Mouse (Mus musculus): Measurements from ENCODE around the gene Cct8l1. TPM values are rescaled to one million over a fixed set of nuclear protein-coding genes. Genes with fewer than 3 reads are reported as not detected.

The Cct8l1 gene
- polyA plus RNA-seq, 1 experiment = not detected

GRCm38 (mm10) chr5:25528851-25529528, 13.1 kb downstream of the Cct8l1 start:
- H3K4me3 ChIP-seq (replicated peaks) = peak overlapping the region; percentile 97
- no peaks in the 10 kb centered on the region for H3K9me3 ChIP-seq
- no peak for TF ChIP-seq GATA1 (IDR thresholded peaks at IDR 0.05; ENCODE audit: borderline replicate concordance, low read length)
- H3K36me3 ChIP-seq (replicated peaks; ENCODE audit: low read length) = peaks cover 3% of the 10 kb centered on the region
- peaks cover 59% of the 10 kb centered on the region for H3K4me1 ChIP-seq
- no peaks in the 10 kb centered on the region for H3K27me3 ChIP-seq (replicated peaks)

- TF ChIP-seq FLI1 (IDR thresholded peaks at IDR 0.05; ENCODE audit: low read length) (no peak), GATA1 (IDR thresholded peaks at IDR 0.05; ENCODE audit: borderline replicate concordance, low read length) (no peak)
- Histone ChIP-seq H3K4me1 (peaks cover 60% of the 10 kb centered on the region), H3K27me3 (replicated peaks) (no peaks in the 10 kb centered on the region), H3K9me3 (no peaks in the 10 kb centered on the region), H3K36me3 (replicated peaks; ENCODE audit: low read length) (peaks cover 3% of the 10 kb centered on the region), H3K4me3 (replicated peaks) (peak overlapping the region; percentile 97)
Observed at GRCm38 (mm10) chr5:25529529-25530421, 13.9 kb downstream of the Cct8l1 start.

GRCm38 (mm10) chr5:25530629-25531028, 14.8 kb downstream of the Cct8l1 start:
- Histone ChIP-seq H3K9me3 (no peaks in the 10 kb centered on the region), H3K4me1 (peaks cover 55% of the 10 kb centered on the region), H3K36me3 (replicated peaks; ENCODE audit: low read length) (peaks cover 3% of the 10 kb centered on the region), H3K4me3 (replicated peaks) (peak overlapping the region; percentile 97), H3K27me3 (replicated peaks) (no peaks in the 10 kb centered on the region)
- TF ChIP-seq FLI1 (IDR thresholded peaks at IDR 0.05; ENCODE audit: low read length) = no peak
- no peak for TF ChIP-seq GATA1 (IDR thresholded peaks at IDR 0.05; ENCODE audit: borderline replicate concordance, low read length)

- TF ChIP-seq FLI1 (IDR thresholded peaks at IDR 0.05; ENCODE audit: low read length) (no peak), GATA1 (IDR thresholded peaks at IDR 0.05; ENCODE audit: borderline replicate concordance, low read length) (no peak)
- Histone ChIP-seq H3K4me3 (replicated peaks) (peak overlapping the region; percentile 8), H3K27me3 (replicated peaks) (peaks cover 2% of the 10 kb centered on the region), H3K4me1 (peaks cover 40% of the 10 kb centered on the region), H3K36me3 (replicated peaks; ENCODE audit: low read length) (peaks cover 3% of the 10 kb centered on the region), H3K9me3 (peaks cover 6% of the 10 kb centered on the region)
Observed at GRCm38 (mm10) chr5:25532256-25533147, 16.6 kb downstream of the Cct8l1 start.

GRCm38 (mm10) chr5:25533298-25533697, 17.4 kb downstream of the Cct8l1 start:
- Histone ChIP-seq H3K4me1 (peaks cover 32% of the 10 kb centered on the region), H3K27me3 (replicated peaks) (peaks cover 2% of the 10 kb centered on the region), H3K4me3 (replicated peaks) (no peak overlapping the region), H3K36me3 (replicated peaks; ENCODE audit: low read length) (peaks cover 3% of the 10 kb centered on the region), H3K9me3 (peaks cover 12% of the 10 kb centered on the region)
- TF ChIP-seq GATA1 (IDR thresholded peaks at IDR 0.05; ENCODE audit: borderline replicate concordance, low read length) (no peak), FLI1 (IDR thresholded peaks at IDR 0.05; ENCODE audit: low read length) (no peak)

GRCm38 (mm10) chr5:25535566-25535965, 19.7 kb downstream of the Cct8l1 start:
- peaks cover 3% of the 10 kb centered on the region for H3K36me3 ChIP-seq (replicated peaks; ENCODE audit: low read length)
- peaks cover 4% of the 10 kb centered on the region for H3K27me3 ChIP-seq (replicated peaks)
- TF ChIP-seq FLI1 (IDR thresholded peaks at IDR 0.05; ENCODE audit: low read length) (no peak), GATA1 (IDR thresholded peaks at IDR 0.05; ENCODE audit: borderline replicate concordance, low read length) (no peak)
- peaks cover 25% of the 10 kb centered on the region for H3K4me1 ChIP-seq
- H3K9me3 ChIP-seq = peaks cover 18% of the 10 kb centered on the region
- H3K4me3 ChIP-seq (replicated peaks) = no peak overlapping the region

GRCm38 (mm10) chr5:25536451-25536850, 20.6 kb downstream of the Cct8l1 start:
- Histone ChIP-seq H3K9me3 (peaks cover 18% of the 10 kb centered on the region), H3K4me1 (peaks cover 22% of the 10 kb centered on the region), H3K4me3 (replicated peaks) (no peak overlapping the region), H3K36me3 (replicated peaks; ENCODE audit: low read length) (peaks cover 3% of the 10 kb centered on the region), H3K27me3 (replicated peaks) (peaks cover 4% of the 10 kb centered on the region)
- TF ChIP-seq GATA1 (IDR thresholded peaks at IDR 0.05; ENCODE audit: borderline replicate concordance, low read length) (no peak), FLI1 (IDR thresholded peaks at IDR 0.05; ENCODE audit: low read length) (no peak)

- H3K36me3 ChIP-seq (replicated peaks; ENCODE audit: low read length) = peaks cover 3% of the 10 kb centered on the region
- no peak for TF ChIP-seq FLI1 (IDR thresholded peaks at IDR 0.05; ENCODE audit: low read length)
- no peak for TF ChIP-seq GATA1 (IDR thresholded peaks at IDR 0.05; ENCODE audit: borderline replicate concordance, low read length)
- H3K4me3 ChIP-seq (replicated peaks) = no peak overlapping the region
- peaks cover 18% of the 10 kb centered on the region for H3K9me3 ChIP-seq
- H3K27me3 ChIP-seq (replicated peaks) = peaks cover 4% of the 10 kb centered on the region
- H3K4me1 ChIP-seq = peaks cover 18% of the 10 kb centered on the region
Observed at GRCm38 (mm10) chr5:25536921-25537409, 21.1 kb downstream of the Cct8l1 start.

- Histone ChIP-seq H3K4me1 (peaks cover 4% of the 10 kb centered on the region; the same call in 1 of the 2 replicates), H3K36me3 (replicated peaks; ENCODE audit: low read length) (no peaks in the 10 kb centered on the region), H3K9me3 (peaks cover 21% of the 10 kb centered on the region), H3K4me3 (replicated peaks) (no peak overlapping the region), H3K27me3 (replicated peaks) (peaks cover 4% of the 10 kb centered on the region)
- TF ChIP-seq FLI1 (IDR thresholded peaks at IDR 0.05; ENCODE audit: low read length) = no peak
- TF ChIP-seq GATA1 (IDR thresholded peaks at IDR 0.05; ENCODE audit: borderline replicate concordance, low read length) = no peak
Observed at GRCm38 (mm10) chr5:25540412-25540811, 24.5 kb downstream of the Cct8l1 start.

Data from megakaryocyte, embryonic 14.5 days (primary cell).